Comparison of ENCODE assay signal across 12 mouse cellular contexts in genomic region chr1:63910765-63911164, GRCm38 (mm10).
"Had no signal": no experiment of that assay in that cellular context is flagged by ENCODE, and none has a peak within 500 bp of the region (broad histone marks: within the 10 kb centered on the region; RNA-seq: fewer than 3 reads in every experiment).

No protein-coding gene starts in this region.

- DNase-seq: retina, postnatal 1 day; right cerebral cortex, adult 18-20 months; right cerebral cortex, postnatal 14 days; right cerebral cortex, postnatal 25 days; right cerebral cortex, postnatal 4 days; spleen, adult 18-20 months; thymus, adult 18-20 months; thymus, adult 2 months; thymus, postnatal 14 days; thymus, postnatal 25 days; thymus, postnatal 36 days; thymus, postnatal 4 days had no signal
